Mouse (Mus musculus): ENCODE data around the gene Ppib. TPM values are rescaled to one million over a fixed set of nuclear protein-coding genes. Genes with fewer than 3 reads are reported as not detected.

Gene Ppib
- polyA plus RNA-seq (2015; fragmentation: Nextera tagmentation; extraction: Ambion mirVana): 299 and 306 TPM in 2 replicates

DNA sequence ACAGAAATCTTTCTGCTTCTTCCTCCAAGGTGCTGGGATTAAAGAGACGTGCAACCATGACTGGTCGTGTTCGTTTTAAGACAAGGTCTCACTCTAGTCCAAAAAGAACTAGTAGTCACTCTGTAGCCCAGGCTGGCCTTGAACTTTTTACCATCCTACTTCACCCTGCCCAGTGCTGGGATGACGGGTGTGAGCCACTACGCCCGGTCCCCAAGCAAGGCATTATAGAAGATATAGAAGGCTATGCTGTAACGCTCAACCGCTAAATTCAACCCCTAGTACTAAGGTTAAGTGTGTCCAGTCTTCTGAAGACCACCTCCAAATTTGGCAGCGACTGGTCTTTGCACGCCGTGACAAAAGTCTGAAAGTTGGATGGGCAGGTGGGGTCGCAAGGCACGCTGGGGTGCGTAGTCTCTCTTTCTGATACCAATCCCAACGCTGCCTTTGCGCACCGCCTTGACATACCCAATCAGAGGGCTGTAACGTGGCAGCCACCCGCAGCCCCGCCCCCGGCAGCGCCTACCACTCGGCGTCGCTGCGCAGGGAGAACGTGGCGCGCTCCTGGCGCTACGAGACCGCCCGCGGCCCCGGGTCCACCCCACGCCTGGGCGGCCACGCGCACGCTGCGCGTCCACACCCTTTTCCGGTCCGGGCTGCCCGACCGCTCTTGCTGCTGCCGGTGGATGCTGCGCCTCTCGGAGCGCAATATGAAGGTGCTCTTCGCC is at the start of gene Ppib:
Ppib (plus strand) TSS at position 640 of the 725 bp plus-strand sequence.

DNA sequence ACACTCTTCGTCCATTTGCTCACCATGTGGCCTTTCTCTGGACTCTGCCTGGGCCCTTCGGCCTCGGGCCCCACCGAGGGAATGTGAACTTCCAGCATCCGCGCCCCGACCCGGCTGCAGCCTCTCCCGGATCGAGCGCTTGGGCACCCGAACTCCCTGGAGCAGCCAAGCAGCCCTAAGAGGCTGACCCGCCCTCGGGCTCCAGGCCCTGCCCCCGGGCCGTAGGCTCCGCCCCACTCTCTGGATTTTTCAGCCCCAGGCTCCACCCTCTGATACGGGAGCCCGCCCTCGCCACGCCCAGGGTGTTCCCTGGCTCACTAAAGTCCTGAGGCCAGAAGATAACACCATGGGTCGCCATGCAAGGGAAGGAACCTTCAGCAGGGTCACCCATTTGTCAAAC is 9.6 kb downstream of the Ppib start, which contains the start of gene Snx22:
Snx22 (minus strand) TSS at position 137 of the 400 bp plus-strand sequence.

Other genes starting within 250 kb of the Ppib start
- 2.4 and 2.7 TPM in 2 replicates for gene Zfp609, start 232.7 kb upstream of the Ppib start, polyA plus RNA-seq (2015; fragmentation: Nextera tagmentation; extraction: Ambion mirVana)
- gene Pclaf, start 170.0 kb upstream of the Ppib start, polyA plus RNA-seq (2015; fragmentation: Nextera tagmentation; extraction: Ambion mirVana): 178 and 205 TPM in 2 replicates
- 12.5 and 13.9 TPM in 2 replicates for gene Trip4, start 151.4 kb upstream of the Ppib start, polyA plus RNA-seq (2015; fragmentation: Nextera tagmentation; extraction: Ambion mirVana)
- gene Csnk1g1, start 151.3 kb upstream of the Ppib start, polyA plus RNA-seq (2015; fragmentation: Nextera tagmentation; extraction: Ambion mirVana): 7.4 and 9.8 TPM in 2 replicates
- 28.3 and 31.8 TPM in 2 replicates for gene Snx22, start 9.5 kb downstream of the Ppib start, polyA plus RNA-seq (2015; fragmentation: Nextera tagmentation; extraction: Ambion mirVana)
- 76.5 and 76.8 TPM in 2 replicates for gene Snx1, start 66.4 kb downstream of the Ppib start, polyA plus RNA-seq (2015; fragmentation: Nextera tagmentation; extraction: Ambion mirVana)
- 203 and 210 TPM in 2 replicates for gene Ciao2a, start 66.4 kb downstream of the Ppib start, polyA plus RNA-seq (2015; fragmentation: Nextera tagmentation; extraction: Ambion mirVana)
- 53.9 and 55.3 TPM in 2 replicates for gene Dapk2, start 98.0 kb downstream of the Ppib start, polyA plus RNA-seq (2015; fragmentation: Nextera tagmentation; extraction: Ambion mirVana)